In the genomic region with DNA sequence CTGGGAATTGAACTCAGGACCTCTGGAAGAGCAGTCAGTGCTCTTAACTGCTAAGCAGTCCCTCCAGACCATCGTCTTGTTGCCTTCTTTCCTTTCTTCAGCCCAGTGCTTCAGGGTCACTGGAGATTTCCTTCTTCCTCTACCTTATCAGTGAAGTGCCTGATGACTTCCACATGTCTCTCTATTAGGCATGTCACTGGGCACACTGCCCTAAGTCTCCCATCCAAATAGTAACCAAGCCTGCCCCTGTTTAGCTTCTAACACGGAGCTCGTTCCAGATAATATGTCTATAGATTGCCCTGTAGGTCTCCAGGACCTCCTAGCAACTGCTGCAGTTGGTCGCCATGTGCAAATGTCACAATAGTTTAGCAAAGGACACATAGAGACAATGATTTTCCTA, we compare ENCODE assay signal across 25 mouse cellular contexts.
DNase-seq lines count a peak whose midpoint lies in the region; ATAC-seq and TF ChIP-seq lines count a peak whose summit lies in the region.
"Had no signal": no experiment of that assay in that cellular context is flagged by ENCODE, and none has a peak within 500 bp of the region (broad histone marks: within the 10 kb centered on the region; RNA-seq: fewer than 3 reads in every experiment).

No protein-coding gene starts in this region.

- no peak for ATAC-seq in heart, embryonic 12.5 days (ENCODE audit: insufficient number of reproducible peaks, low FRiP score)
- 0 out of 2 replicates have a peak, but pooled peaks have one; percentile 36 for ATAC-seq in lung, embryonic 16.5 days (ENCODE audit: low read depth)
- ATAC-seq: activated CD4-positive, CD25-positive, alpha-beta regulatory T cell, adult 4 months; CD4-positive, CD25-positive, alpha-beta regulatory T cell, adult 4 months; forebrain, embryonic 13.5 days; forebrain, embryonic 15.5 days; forebrain, postnatal 0 days; Patski had no signal

- H3K4me1 ChIP-seq in cerebellum, adult 2 months (ENCODE audit: control insufficient read depth, insufficient read depth, low read length) = peaks cover 55% of the 10 kb centered on the region
- H3K4me1 ChIP-seq in heart, embryonic 12.5 days (replicated peaks) = peaks cover 39% of the 10 kb centered on the region
- H3K4me1 ChIP-seq in lung, embryonic 16.5 days (replicated peaks; ENCODE audit: control insufficient read depth, insufficient read depth, low read length) = peaks cover 13% of the 10 kb centered on the region

- no peaks in the 10 kb centered on the region for H3K27me3 ChIP-seq in cerebellum, adult 2 months (ENCODE audit: control insufficient read depth, insufficient read depth, low read length)
- H3K27me3 ChIP-seq in heart, embryonic 12.5 days (replicated peaks) = no peaks in the 10 kb centered on the region; the same call in 1 of the 2 replicates
- H3K27me3 ChIP-seq in lung, embryonic 16.5 days (ENCODE audit: control insufficient read depth, insufficient read depth, low read depth, low read length) = no peaks in the 10 kb centered on the region; the same call in 1 of the 2 replicates
- H3K27me3 ChIP-seq: CH12.LX; embryonic facial prominence, embryonic 12.5 days; forebrain, embryonic 13.5 days; forebrain, embryonic 15.5 days; Patski had no signal

- no peak for TF ChIP-seq CTCF in cerebellum, adult 2 months (IDR thresholded peaks at IDR 0.05; ENCODE audit: borderline replicate concordance, insufficient read depth, low read depth, low read length)

- TF ChIP-seq POLR2A in cerebellum, adult 2 months (IDR thresholded peaks at IDR 0.05; ENCODE audit: borderline replicate concordance, insufficient read depth, low read length) = no peak

- DNase-seq in cerebellum, adult 2 months = no peak
- no peak for DNase-seq in cerebellum, postnatal 4 days (ENCODE audit: low spot score in 2 of 2)
- peak; percentile 26 for DNase-seq in heart, postnatal 4 days
- DNase-seq in lung, postnatal 36 days = no peak
- DNase-seq: adrenal gland, adult 8-10 months; adrenal gland, postnatal 14 days; adrenal gland, postnatal 36 days; B cell, adult 2 months; cerebellum, adult 11-12 months; cerebellum, adult 8-10 months; cerebellum, adult 9-11 months; cerebellum, postnatal 14 days; cerebellum, postnatal 36 days; forebrain, postnatal 0 days had no signal

- WGBS in cerebellum, adult 2 months = 60% methylated on average over 4 of the region's 4 CpGs
- 45% methylated on average over 4 of the region's 4 CpGs for WGBS in heart, embryonic 12.5 days
- 52% methylated on average over 4 of the region's 4 CpGs for WGBS in lung, embryonic 16.5 days

- no peak overlapping the region for H3K4me2 ChIP-seq in heart, embryonic 12.5 days
- no peak overlapping the region for H3K4me2 ChIP-seq in lung, embryonic 16.5 days (ENCODE audit: low read depth, low read length)
- H3K4me2 ChIP-seq: embryonic facial prominence, embryonic 12.5 days; forebrain, embryonic 13.5 days; forebrain, embryonic 15.5 days had no signal

- H3K4me3 ChIP-seq in cerebellum, adult 2 months (replicated peaks; ENCODE audit: insufficient read depth, low read depth, low read length) = no peak overlapping the region
- H3K4me3 ChIP-seq in heart, embryonic 12.5 days = no peak overlapping the region
- H3K4me3 ChIP-seq in lung, embryonic 16.5 days (ENCODE audit: low read length) = no peak overlapping the region
- H3K4me3 ChIP-seq: embryonic facial prominence, embryonic 10.5 days; embryonic facial prominence, embryonic 12.5 days; forebrain, embryonic 13.5 days; forebrain, embryonic 15.5 days had no signal

- no peaks in the 10 kb centered on the region for H3K36me3 ChIP-seq in heart, embryonic 12.5 days
- no peaks in the 10 kb centered on the region for H3K36me3 ChIP-seq in lung, embryonic 16.5 days (ENCODE audit: control insufficient read depth, insufficient read depth, low read length)
- H3K36me3 ChIP-seq: embryonic facial prominence, embryonic 10.5 days; embryonic facial prominence, embryonic 12.5 days; forebrain, embryonic 15.5 days; G1E had no signal

- peak overlapping the region; percentile 22; the same call in 1 of the 2 replicates for H3K27ac ChIP-seq in cerebellum, adult 2 months (ENCODE audit: insufficient read depth, low read length)
- no peak overlapping the region for H3K27ac ChIP-seq in heart, embryonic 12.5 days (ENCODE audit: poor library complexity, severe bottlenecking)
- no peak overlapping the region for H3K27ac ChIP-seq in lung, embryonic 16.5 days (ENCODE audit: low read length)
- H3K27ac ChIP-seq: embryonic facial prominence, embryonic 10.5 days; embryonic facial prominence, embryonic 12.5 days; forebrain, embryonic 13.5 days; forebrain, embryonic 15.5 days had no signal

- H3K9me3 ChIP-seq in heart, embryonic 12.5 days (replicated peaks) = no peaks in the 10 kb centered on the region
- H3K9me3 ChIP-seq in lung, embryonic 16.5 days (ENCODE audit: control insufficient read depth, low read length) = no peaks in the 10 kb centered on the region
- H3K9me3 ChIP-seq: embryonic facial prominence, embryonic 10.5 days; embryonic facial prominence, embryonic 12.5 days; forebrain, embryonic 13.5 days; forebrain, embryonic 15.5 days had no signal

- no peak overlapping the region for H3K9ac ChIP-seq in heart, embryonic 12.5 days
- no peak overlapping the region for H3K9ac ChIP-seq in lung, embryonic 16.5 days (ENCODE audit: low read length)
- H3K9ac ChIP-seq: embryonic facial prominence, embryonic 12.5 days; forebrain, embryonic 13.5 days; forebrain, embryonic 15.5 days; forebrain, postnatal 0 days had no signal
